Mouse (Mus musculus) cerebellum, adult 2 months (tissue): ENCODE results near the gene Aqp2.

Source experiments
- CTCF ChIP-seq: fragments of 200-500 bp; IDR thresholded peaks from 2 replicates; pipeline ENCODE4 v1.5.1; 2011; ENCODE audit warnings: low read depth, mild to moderate bottlenecking, control low read depth, low read length, moderate library complexity, borderline replicate concordance; ENCODE audit not compliant: insufficient read depth
- POLR2A ChIP-seq: fragments of 200-500 bp; IDR thresholded peaks from 2 replicates; pipeline ENCODE4 v1.6.1; 2011; ENCODE audit warnings: low read length, control low read depth, borderline replicate concordance; ENCODE audit not compliant: insufficient read depth

DNA sequence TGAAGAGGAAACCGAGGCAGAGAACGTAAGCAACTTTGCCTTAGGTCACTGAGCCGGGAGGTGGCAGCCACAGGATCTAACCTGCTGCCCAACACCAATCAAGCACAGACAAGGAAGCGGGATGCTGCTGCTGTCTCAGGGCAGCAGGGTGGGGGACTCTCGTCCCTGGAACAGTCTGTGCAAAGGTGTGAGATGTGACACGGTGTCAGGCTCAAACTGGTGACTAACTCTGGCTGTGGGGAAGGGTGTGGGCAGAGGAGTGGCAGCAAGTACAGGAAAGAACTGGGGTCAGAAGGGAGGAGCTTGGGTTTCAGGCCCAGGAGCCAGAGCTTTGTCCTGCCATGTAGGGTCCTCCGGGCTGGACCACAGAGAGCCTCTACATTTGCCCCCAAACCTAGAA is 34.8 kb upstream of the Aqp2 start:
- no peak for TF ChIP-seq CTCF
- no peak for TF ChIP-seq POLR2A
